Mouse (Mus musculus) midbrain, embryonic 12.5 days (tissue): ENCODE measurements around the gene Med28. TPM values are rescaled to one million over a fixed set of nuclear protein-coding genes. Genes with fewer than 3 reads are reported as not detected.

Source experiments
- ATAC-seq: fragments of 200-750 bp; cut with Nextera tagmentation; 2 replicates; pipeline ENCODE4 v1.8.0; 2017; ENCODE audit warnings: low read depth, moderate TSS enrichment, moderate library complexity; ENCODE audit not compliant: low FRiP score
- H3K27ac ChIP-seq: fragments of 300-500 bp; sonication (generic); replicated peaks from 2 replicates; pipeline ENCODE4 v1.5.1; 2016; ENCODE audit warnings: mild to moderate bottlenecking
- H3K27me3 ChIP-seq: fragments of 300-500 bp; sonication (generic); 2 replicates; pipeline ENCODE4 v1.6.1; 2016; ENCODE audit warnings: mild to moderate bottlenecking
- H3K36me3 ChIP-seq: fragments of 300-500 bp; sonication (generic); 2 replicates; pipeline ENCODE4 v1.6.1; 2016
- H3K4me1 ChIP-seq: fragments of 300-500 bp; sonication (generic); 2 replicates; pipeline ENCODE4 v1.6.1; 2016
- H3K4me2 ChIP-seq: fragments of 300-500 bp; sonication (generic); replicated peaks from 2 replicates; pipeline ENCODE4 v1.6.1; 2016; ENCODE audit warnings: mild to moderate bottlenecking, moderate library complexity
- H3K4me3 ChIP-seq: fragments of 300-500 bp; sonication (generic); 2 replicates; pipeline ENCODE4 v1.5.1; 2016; ENCODE audit warnings: mild to moderate bottlenecking
- H3K9ac ChIP-seq: fragments of 300-500 bp; sonication (generic); replicated peaks from 2 replicates; pipeline ENCODE4 v1.6.1; 2016; ENCODE audit warnings: mild to moderate bottlenecking, moderate library complexity
- H3K9me3 ChIP-seq: fragments of 300-500 bp; sonication (generic); 2 replicates; pipeline ENCODE4 v1.6.1; 2016; ENCODE audit warnings: mild to moderate bottlenecking
- WGBS: fragments of 180-500 bp; shearing (Covaris S2); methylation state at CpG from one replicate; pipeline ENCODE4 v1.1.7; 2016; 5-methylcytosine and 5-hydroxymethylcytosine counted together
- polyA plus RNA-seq: library from polyadenylated mRNA; unstranded; fragments of >200 nt; fragmentation: Nextera tagmentation; extraction: Ambion mirVana; gene quantifications from 2 replicates; pipeline ENCODE4 v1.2.1, GENCODE M21; 2016

Gene Med28
- polyA plus RNA-seq: 277 and 287 TPM in 2 replicates

DNA sequence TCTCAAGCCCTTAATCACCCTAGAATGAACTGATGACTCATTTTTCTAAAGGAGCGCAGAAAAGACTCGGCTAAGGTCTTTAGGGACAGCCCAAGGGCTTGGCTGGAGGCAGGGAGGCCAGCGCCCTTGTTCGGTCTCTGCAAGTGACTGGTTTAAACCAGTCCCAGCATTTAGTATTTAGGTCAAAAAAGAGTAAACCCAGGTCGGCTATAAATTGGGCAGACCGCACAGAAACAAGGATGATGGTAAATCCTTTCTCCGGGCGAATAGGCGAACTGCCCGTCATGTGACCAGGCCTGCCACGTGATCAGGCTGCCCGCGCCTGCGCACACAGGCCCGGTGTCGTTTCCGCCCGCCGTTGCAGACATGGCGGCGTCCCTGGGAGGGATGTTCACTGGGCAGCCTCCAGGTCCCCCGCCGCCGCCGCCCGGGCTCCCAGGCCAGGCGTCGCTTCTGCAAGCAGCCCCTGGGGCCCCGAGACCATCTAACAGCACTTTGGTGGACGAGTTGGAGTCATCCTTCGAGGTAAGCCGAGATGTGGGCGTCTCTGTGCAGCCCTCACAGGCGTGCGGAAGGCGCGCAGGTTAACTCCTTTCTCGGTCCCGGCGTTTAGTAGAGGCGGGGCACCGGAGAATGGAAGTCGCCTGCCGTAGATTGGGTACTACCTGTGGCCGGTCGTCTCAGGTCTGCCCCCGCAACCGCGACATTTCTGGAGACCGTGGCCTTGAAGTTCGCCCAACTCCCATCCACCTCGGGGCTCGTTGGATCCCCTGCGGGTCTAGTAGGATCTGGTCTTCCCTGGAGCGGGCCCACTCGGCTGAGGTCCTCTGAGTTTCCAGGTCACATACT is at the start of gene Med28:
Gene Med28 (plus strand): TSS at position 270 of the 849 bp plus-strand sequence.
- no peaks in the 10 kb centered on the region for H3K9me3 ChIP-seq
- no peaks in the 10 kb centered on the region for H3K27me3 ChIP-seq

DNA sequence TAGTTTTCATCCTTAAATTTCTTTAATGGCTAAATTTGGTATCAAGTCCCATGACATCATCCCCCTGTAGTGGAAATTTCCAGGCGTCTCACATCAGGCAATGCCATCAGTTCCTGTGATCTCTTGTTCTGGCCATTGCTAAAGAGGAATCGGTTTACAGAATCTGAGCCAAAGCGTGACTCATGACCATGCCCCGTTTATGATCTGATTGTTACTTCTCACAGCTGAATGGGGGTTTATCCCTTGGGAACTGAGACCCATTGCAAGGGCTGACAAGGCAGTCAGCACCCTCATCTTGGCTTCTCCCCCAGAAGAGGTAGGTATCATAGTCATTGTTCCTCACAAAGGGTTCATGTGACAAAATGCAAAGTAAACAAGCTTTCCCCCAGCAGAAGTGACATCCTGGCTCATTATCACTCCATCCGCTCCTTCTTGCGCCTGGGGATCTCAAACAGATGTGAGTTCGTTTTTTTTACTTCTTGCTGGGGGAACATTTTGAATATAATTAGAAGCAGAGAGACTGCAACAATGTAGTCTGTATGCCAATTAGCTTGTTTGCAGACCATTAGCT is 47.1 kb upstream of the Med28 start:
- H3K4me2 ChIP-seq: no peak overlapping the region
- WGBS: 68% methylated on average over 7 of the region's 7 CpGs
- ATAC-seq: no peak

More for the DNA sequence above, at the start of gene Med28:
- peak within 1 kb of the TSS; percentile 94 for H3K4me2 ChIP-seq
- peak within 1 kb of the TSS; percentile 94 for H3K9ac ChIP-seq
- WGBS: 2% methylated on average over 56 of the region's 56 CpGs
- peak within 1 kb of the TSS; percentile 96 for H3K4me3 ChIP-seq
- H3K27ac ChIP-seq: peak within 1 kb of the TSS; percentile 75
- ATAC-seq: peak; percentile 97
- peaks cover 15% of the 10 kb centered on the region for H3K4me1 ChIP-seq
- peaks cover 8% of the 10 kb centered on the region for H3K36me3 ChIP-seq

DNA sequence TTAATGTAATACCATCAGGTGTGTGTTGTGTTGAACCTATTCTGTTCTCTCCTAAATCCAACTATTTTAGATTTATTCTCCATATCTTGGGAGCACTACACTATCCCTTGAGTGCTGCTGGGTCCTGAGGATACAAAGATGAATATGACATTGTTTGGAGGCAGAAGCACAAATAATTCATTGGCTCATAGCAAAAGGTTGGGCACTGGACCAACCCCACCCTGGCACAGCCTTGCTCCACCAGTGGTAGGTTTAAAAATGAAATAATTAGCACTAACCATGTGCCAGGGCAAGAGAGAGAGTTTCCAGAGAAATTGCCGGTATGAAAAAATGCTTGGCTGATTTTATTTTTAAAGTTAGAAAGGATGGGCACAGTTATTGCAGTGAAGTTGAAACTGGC is 46.5 kb upstream of the Med28 start:
- H3K9me3 ChIP-seq: no peaks in the 10 kb centered on the region
- no peak overlapping the region for H3K27ac ChIP-seq
- H3K9ac ChIP-seq: no peak overlapping the region
- no peak overlapping the region for H3K4me2 ChIP-seq
- no peak for ATAC-seq
- H3K27me3 ChIP-seq: no peaks in the 10 kb centered on the region
- no peaks in the 10 kb centered on the region; the same call in 1 of the 2 replicates for H3K4me1 ChIP-seq
- no peaks in the 10 kb centered on the region for H3K36me3 ChIP-seq
- 94% methylated on average over 1 of the region's 1 CpGs for WGBS
- H3K4me3 ChIP-seq: no peak overlapping the region

More for the DNA sequence above, 47.1 kb upstream of the Med28 start:
- H3K36me3 ChIP-seq: no peaks in the 10 kb centered on the region
- no peaks in the 10 kb centered on the region for H3K27me3 ChIP-seq
- H3K27ac ChIP-seq: no peak overlapping the region
- no peak overlapping the region for H3K4me3 ChIP-seq
- no peaks in the 10 kb centered on the region; the same call in 1 of the 2 replicates for H3K4me1 ChIP-seq
- 0 out of 2 replicates have a peak overlapping the region, but pooled peaks have one; percentile 8 for H3K9ac ChIP-seq
- H3K9me3 ChIP-seq: no peaks in the 10 kb centered on the region

DNA sequence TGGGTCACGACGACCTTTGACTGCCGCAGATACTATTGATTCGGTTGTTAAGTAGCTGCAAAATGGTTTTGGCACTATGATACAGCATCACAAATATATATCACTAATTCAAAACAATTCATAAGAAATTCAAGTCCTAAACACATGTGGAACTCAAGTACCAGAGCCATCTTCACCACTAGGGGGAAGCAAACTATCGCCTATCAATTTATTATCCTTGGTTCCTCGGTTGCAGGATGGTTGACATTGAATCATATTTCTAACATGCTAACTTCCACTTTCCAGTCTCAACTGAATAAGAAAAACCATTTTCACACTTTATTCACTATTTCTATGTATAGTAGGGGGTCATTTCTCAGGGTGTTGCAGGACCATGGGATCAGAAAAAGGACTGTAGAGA is 45.8 kb upstream of the Med28 start:
- H3K4me1 ChIP-seq: no peaks in the 10 kb centered on the region; the same call in 1 of the 2 replicates
- H3K36me3 ChIP-seq: no peaks in the 10 kb centered on the region
- H3K27ac ChIP-seq: no peak overlapping the region
- 0 out of 2 replicates have a peak, but pooled peaks have one; percentile 38 for ATAC-seq
- no peaks in the 10 kb centered on the region for H3K27me3 ChIP-seq
- no peaks in the 10 kb centered on the region for H3K9me3 ChIP-seq
- no peak overlapping the region for H3K9ac ChIP-seq
- H3K4me2 ChIP-seq: no peak overlapping the region
- 34% methylated on average over 6 of the region's 6 CpGs for WGBS
- no peak overlapping the region for H3K4me3 ChIP-seq

DNA sequence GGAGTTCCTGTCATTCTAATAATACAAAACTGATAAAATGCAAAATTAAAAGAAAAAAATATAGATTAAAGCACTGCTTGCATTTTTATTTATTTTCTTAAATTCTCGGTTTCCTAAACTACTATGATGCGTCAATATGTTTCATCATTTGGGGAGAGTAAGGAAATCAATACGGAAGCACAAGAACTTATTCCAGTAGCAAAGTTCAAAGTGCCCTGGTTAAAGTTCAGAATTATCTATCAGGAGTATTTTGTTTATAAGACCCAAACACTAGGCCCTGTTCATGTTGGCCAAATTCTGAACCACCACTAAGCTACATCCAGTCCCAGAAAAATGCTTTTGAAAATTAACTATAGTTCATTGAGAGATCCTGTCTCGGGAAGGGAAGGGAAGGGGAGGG is 45.3 kb upstream of the Med28 start:
- no peak overlapping the region for H3K4me3 ChIP-seq
- no peak overlapping the region for H3K9ac ChIP-seq
- H3K36me3 ChIP-seq: no peaks in the 10 kb centered on the region
- no peak for ATAC-seq
- H3K4me2 ChIP-seq: no peak overlapping the region
- no peaks in the 10 kb centered on the region for H3K27me3 ChIP-seq
- H3K9me3 ChIP-seq: no peaks in the 10 kb centered on the region
- 76% methylated on average over 3 of the region's 4 CpGs for WGBS
- H3K4me1 ChIP-seq: no peaks in the 10 kb centered on the region; the same call in 1 of the 2 replicates
- H3K27ac ChIP-seq: no peak overlapping the region

DNA sequence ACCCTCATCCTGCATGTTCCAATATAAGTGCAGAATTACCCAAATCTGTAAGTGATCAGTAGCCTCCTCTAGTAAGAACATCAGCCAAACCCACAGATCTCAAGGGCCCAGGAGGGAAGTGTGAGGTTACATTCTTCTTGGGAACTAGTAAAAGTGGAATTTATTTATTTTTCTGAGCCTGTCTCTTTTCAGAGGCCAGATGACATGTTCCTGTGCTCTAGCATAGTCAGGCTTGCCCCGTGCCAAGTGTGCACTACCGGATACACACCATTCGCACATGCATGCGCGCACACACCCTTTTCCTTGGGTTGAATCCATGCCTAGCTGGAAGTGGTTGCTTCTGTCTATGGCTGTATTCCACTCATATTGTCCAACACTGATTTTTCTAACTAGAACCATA is 44.3 kb upstream of the Med28 start:
- H3K27me3 ChIP-seq: no peaks in the 10 kb centered on the region
- H3K27ac ChIP-seq: no peak overlapping the region
- H3K4me3 ChIP-seq: no peak overlapping the region
- no peaks in the 10 kb centered on the region for H3K9me3 ChIP-seq
- H3K9ac ChIP-seq: no peak overlapping the region
- H3K36me3 ChIP-seq: no peaks in the 10 kb centered on the region
- no peak for ATAC-seq
- no peaks in the 10 kb centered on the region; the same call in 1 of the 2 replicates for H3K4me1 ChIP-seq
- H3K4me2 ChIP-seq: no peak overlapping the region
- 96% methylated on average over 5 of the region's 5 CpGs for WGBS

DNA sequence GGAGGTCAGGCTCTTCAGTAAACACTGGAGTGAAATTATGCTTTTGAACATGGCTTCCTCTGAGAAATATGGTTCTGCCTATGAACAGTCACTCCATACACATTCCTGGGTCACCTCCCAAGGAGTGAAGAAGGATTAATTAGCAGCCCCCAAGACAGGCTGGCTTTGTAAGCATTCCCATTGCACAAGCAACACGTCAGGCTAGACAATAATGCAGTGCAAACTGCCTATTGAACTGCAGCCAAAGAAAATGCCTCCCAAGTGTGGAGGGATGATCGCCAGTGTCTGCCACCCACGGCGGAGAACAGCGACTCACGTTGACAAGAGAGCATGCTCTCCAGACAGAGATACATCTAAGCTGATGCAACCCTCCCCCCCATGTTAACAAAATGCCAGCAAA is 43.7 kb upstream of the Med28 start:
- Histone ChIP-seq H3K4me3 (no peak overlapping the region), H3K36me3 (no peaks in the 10 kb centered on the region), H3K4me2 (no peak overlapping the region), H3K9me3 (no peaks in the 10 kb centered on the region), H3K27ac (no peak overlapping the region), H3K9ac (no peak overlapping the region), H3K27me3 (no peaks in the 10 kb centered on the region), H3K4me1 (no peaks in the 10 kb centered on the region; the same call in 1 of the 2 replicates)
- 42% methylated on average over 6 of the region's 6 CpGs for WGBS
- peak; percentile 49; the same call in 1 of the 2 replicates for ATAC-seq

DNA sequence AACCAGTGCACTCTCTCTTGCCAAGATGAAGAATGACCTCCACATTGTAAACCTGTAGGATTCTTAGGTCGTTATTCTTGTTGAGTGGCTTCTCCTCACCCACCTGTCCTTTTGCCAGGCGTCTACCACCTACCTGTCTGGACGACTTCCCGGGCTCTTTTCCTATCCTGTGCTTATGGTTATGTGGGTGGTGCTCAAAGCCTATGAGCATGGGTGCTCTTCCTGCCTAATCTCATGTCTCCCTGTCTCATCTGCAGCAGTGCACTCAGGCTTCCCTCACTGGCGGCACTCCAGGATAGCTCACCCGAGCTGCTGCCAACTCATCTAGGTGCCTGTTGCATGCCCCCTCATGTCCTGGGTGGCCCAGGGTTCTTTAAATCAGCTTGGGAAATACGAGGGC is 42.4 kb upstream of the Med28 start:
- Histone ChIP-seq H3K4me3 (no peak overlapping the region), H3K4me2 (no peak overlapping the region), H3K27ac (no peak overlapping the region), H3K9me3 (no peaks in the 10 kb centered on the region), H3K4me1 (no peaks in the 10 kb centered on the region; the same call in 1 of the 2 replicates), H3K36me3 (no peaks in the 10 kb centered on the region), H3K9ac (no peak overlapping the region), H3K27me3 (no peaks in the 10 kb centered on the region)
- 87% methylated on average over 7 of the region's 7 CpGs for WGBS
- no peak for ATAC-seq

DNA sequence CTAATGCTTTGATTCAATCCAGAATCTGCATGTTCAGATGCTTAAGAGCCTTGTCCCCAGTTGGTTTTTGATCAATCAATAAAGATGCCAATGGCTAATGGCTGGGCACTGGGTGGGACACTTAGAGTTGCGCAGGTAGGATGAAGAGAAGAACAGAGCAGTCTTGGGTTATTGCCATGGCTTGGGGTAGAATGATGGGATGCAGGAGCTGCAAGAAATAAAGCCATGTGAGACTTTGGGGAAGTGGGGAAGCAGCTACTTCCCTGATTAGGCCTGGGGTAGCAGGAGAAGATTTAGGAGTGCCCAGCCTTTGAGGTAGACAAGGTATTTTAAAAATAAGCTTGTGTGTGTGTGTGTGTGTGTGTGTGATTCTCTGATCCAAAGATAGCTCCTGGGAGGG is 40.0 kb upstream of the Med28 start:
- H3K4me2 ChIP-seq: no peak overlapping the region
- no peaks in the 10 kb centered on the region for H3K27me3 ChIP-seq
- WGBS: 91% methylated on average over 1 of the region's 1 CpGs
- no peak overlapping the region for H3K27ac ChIP-seq
- no peak for ATAC-seq
- no peaks in the 10 kb centered on the region; the same call in 1 of the 2 replicates for H3K4me1 ChIP-seq
- H3K9me3 ChIP-seq: no peaks in the 10 kb centered on the region
- no peaks in the 10 kb centered on the region for H3K36me3 ChIP-seq
- no peak overlapping the region for H3K4me3 ChIP-seq
- no peak overlapping the region for H3K9ac ChIP-seq

DNA sequence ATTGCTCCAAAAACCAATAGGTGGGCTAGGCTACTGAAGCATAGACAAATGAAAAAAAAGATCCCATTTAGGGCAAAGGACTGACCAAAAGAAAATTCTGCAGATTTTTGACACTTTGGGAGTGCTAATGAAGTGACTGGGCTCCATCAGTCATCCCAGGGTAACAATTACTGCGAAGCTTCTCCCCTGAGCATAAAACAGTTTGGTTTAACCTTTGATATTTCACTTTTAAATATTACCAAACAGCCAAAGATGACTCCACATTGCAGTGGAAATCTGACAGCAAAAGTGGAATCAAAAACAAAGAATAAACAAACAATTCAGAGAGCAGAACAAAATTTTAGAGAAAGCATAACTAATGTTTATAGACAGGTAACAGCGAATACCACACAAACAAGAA is 38.9 kb upstream of the Med28 start:
- Histone ChIP-seq H3K4me2 (no peak overlapping the region), H3K27me3 (no peaks in the 10 kb centered on the region), H3K27ac (no peak overlapping the region), H3K9me3 (no peaks in the 10 kb centered on the region), H3K4me3 (no peak overlapping the region), H3K36me3 (no peaks in the 10 kb centered on the region), H3K9ac (no peak overlapping the region), H3K4me1 (no peaks in the 10 kb centered on the region; the same call in 1 of the 2 replicates)
- ATAC-seq: no peak
- 89% methylated on average over 2 of the region's 2 CpGs for WGBS

DNA sequence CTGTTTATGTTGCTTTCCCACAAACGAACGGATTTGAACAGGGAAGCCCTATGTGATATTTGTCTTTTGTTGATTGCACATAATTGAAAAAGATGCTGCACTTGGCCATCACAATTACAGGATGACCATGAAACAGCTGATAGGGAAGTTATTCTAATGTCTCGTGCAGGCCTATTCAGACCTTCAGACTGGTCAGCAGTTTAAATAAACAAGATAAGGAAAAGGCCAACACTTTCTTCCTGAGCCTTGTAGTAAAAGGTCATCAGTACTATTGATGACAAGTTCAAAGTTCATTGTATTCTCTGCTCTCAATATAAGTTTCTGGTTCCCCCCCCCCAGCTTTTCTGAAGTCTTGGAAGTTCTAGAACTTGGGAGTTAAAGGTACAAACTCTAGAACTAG is 37.4 kb upstream of the Med28 start:
- Histone ChIP-seq H3K9me3 (no peaks in the 10 kb centered on the region), H3K27me3 (no peaks in the 10 kb centered on the region), H3K9ac (no peak overlapping the region), H3K27ac (no peak overlapping the region), H3K4me3 (no peak overlapping the region), H3K4me2 (no peak overlapping the region), H3K36me3 (no peaks in the 10 kb centered on the region), H3K4me1 (no peaks in the 10 kb centered on the region)
- WGBS: 75% methylated on average over 3 of the region's 3 CpGs
- ATAC-seq: no peak

DNA sequence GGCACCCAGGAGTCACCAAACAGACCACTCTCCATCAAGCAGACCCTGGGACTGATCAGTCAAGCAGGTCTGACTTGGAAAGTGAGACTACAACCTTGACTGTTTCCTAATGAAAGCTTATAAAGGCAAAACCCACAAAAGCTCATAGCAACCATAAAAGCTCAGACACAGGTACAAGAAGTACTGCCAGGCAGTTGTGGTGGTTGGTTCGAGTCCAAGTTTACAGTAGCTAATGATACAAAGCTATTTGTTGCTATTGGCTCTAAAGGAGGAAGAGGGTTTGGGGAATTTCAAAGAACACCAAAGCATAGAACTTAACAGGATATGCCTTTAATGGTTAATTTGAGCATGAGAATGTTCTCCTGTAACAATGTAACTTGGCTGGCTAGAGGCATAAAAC is 36.4 kb upstream of the Med28 start:
- H3K4me1 ChIP-seq: no peaks in the 10 kb centered on the region

More for the DNA sequence above, 36.4 kb upstream of the Med28 start:
- Histone ChIP-seq H3K36me3 (no peaks in the 10 kb centered on the region), H3K27me3 (no peaks in the 10 kb centered on the region), H3K9ac (no peak overlapping the region), H3K27ac (no peak overlapping the region), H3K4me3 (no peak overlapping the region), H3K4me2 (no peak overlapping the region), H3K9me3 (no peaks in the 10 kb centered on the region)
- WGBS: 86% methylated on average over 1 of the region's 1 CpGs
- ATAC-seq: no peak
